Mouse (Mus musculus) right cerebral cortex, postnatal 14 days (tissue): ENCODE measurements around the gene Eps8l2.
A peak's percentile ranks its signal among the peaks of the same experiment; 100 is the strongest.

ENCODE experiments used
- DNase-seq: peaks from one replicate; pipeline ENCODE4 v3.0.0; 2022

Gene Eps8l2

DNA sequence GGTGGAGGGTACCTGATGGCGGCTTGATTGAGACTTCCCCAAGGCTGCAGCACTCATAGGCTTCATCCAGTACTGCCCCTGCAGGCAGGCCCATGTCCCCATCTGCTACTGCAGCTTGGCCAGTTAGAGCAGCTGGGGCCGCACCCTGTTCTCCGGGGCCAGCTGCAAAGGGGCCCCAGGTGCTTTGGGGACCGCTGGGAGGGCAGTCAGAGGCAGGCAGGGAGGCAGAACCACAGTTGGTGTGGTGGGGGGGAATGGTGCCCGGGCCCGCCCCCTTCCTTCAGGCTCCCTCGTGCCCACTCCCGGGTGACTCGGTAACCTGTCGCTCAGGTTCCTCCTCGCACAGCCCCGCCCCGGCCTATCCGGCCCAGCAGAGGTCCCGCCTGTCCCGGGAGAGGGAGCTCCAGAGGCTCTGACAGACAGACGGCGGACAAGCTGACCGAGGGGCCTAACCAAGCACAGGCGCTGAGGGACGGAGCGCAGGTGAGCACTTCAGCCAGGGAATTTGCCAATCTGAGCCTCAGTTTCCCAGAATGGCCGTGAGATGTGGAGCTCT, at the start of gene Eps8l2:
TSS of gene Eps8l2 (plus strand) at position 305 of the 556 bp plus-strand sequence.
- no peak for DNase-seq

DNA sequence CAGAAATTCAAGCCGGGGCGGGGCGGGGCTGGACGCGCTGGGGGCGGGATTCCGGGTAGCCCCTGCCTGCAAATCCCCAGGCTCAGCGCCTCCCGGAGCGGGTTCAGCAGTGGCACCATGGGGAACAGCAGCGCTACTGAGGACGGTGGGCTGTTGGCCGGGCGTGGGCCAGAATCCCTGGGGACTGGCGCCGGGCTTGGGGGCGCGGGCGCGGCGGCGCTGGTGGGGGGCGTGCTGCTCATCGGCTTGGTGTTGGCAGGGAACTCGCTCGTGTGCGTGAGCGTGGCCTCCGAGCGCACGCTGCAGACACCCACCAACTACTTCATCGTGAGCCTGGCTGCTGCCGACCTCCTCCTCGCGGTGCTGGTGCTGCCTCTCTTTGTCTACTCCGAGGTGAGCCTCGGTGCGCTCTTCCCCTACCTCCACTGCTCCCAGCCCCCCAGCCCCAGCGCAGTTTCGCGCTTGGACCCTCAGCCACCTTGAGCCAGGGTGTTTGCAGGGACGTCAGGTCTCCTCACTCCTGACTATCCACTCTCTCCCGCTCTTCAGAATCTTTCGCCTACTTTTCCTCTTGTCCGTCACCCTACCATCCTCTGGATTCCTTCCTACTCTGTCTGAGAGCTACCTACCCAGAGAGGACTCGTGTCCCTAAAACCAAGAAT, 46.6 kb upstream of the Eps8l2 start, which contains the start of gene Drd4:
TSS of gene Drd4 (plus strand) at position 86 of the 662 bp plus-strand sequence.
- peak; percentile 34 for DNase-seq

DNA sequence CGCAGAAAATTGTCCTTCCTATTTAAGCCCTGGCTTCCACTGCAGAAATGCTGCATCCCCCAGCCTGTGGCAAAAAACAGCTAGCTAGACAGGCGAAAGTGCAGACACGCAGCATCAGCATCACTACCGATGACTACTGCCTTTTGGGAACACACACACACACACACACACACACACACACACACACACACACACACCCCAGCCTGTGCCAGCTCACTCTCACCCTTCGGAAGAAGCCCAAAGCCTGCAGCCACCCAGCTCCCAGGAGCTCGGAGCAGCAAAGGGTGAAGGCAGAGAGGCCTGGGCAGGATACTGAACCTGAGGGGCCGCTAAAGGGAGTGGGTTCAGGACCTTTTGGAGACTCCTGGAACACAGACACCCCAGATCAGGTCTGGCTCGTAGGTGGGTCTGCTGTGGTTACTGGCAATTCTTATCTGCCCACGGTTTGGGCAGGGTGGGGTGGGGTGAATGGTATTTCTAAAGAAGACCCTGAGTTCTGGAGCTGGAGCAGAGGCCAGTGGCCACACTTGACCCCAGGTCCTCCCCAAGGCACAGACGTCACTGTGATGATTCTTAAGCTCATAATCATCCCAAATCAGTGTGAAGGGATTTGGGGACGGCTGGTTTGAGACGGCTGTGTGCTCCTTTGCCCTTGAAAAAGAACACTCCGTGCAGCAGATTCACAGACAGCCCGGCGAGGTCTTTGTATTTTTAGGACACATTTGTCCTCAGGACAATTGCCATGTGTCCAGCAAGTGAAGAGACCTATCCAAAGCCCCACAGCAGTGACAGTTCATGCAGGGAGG, 45.9 kb upstream of the Eps8l2 start:
- peak; percentile 30 for DNase-seq

DNA sequence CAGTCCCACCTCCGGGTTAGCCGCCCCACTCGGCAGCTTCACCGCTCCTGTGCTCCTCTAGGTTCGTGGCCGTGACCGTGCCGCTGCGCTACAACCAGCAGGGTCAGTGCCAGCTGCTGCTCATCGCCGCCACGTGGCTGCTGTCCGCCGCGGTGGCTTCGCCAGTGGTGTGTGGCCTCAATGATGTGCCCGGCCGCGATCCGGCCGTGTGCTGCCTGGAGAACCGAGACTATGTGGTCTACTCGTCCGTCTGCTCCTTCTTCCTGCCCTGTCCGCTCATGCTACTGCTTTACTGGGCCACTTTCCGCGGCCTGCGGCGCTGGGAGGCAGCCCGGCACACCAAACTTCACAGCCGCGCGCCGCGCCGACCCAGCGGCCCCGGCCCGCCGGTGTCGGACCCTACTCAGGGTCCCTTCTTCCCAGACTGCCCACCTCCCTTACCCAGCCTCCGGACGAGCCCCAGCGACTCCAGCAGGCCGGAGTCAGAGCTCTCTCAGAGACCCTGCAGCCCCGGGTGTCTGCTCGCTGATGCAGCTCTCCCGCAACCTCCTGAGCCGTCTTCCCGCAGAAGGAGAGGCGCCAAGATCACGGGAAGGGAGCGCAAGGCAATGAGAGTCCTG, 44.7 kb upstream of the Eps8l2 start:
- DNase-seq: peak; percentile 25

DNA sequence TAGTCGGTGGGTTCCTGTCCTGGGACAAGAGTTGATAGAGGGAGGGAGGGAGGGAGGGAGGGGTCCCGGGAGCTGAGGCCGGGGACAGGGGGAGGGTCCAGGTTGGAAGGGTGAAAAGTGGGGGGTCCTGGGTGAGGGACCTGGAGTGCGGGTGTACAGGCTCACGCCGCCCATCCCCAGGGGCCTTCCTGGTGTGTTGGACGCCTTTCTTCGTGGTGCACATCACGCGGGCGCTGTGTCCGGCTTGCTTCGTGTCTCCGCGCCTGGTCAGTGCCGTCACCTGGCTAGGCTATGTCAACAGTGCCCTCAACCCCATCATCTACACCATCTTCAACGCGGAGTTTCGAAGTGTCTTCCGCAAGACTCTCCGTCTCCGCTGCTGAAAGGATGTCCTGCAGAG, 44.2 kb upstream of the Eps8l2 start:
- DNase-seq: no peak

DNA sequence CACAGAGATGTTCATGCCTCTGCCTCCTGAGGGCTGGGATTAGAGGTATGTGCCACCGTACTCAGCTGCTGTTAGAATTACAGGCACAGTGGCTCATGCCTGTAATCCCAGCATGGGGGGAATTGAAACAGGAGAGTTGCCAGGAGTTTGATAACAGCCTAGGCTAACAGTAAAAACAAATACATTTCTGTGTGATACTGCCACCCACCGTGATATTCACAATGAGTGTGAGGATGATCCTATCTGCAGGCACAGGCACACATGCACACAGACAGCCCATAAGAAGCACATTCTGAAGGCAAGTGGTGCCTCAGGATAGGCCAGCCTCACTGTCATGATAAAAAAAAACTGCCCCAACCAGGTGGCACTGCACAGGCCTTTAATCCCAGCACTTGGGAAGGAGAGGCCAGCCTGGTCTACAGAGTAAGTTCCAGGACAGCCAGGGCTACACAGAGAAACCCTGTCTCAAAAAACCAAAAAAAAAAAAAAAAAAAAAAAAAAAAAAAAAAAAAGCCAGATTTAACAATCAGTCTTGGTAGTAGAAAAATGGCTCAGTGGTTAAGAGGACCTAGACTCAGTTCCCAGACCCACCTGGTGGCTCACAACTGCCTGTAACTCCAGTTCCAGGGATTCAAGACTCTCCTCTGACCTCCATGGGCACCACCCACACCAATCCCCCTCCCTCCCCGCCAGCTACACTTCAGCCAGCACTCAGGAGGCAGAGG, 40.6 kb upstream of the Eps8l2 start:
- DNase-seq: no peak

DNA sequence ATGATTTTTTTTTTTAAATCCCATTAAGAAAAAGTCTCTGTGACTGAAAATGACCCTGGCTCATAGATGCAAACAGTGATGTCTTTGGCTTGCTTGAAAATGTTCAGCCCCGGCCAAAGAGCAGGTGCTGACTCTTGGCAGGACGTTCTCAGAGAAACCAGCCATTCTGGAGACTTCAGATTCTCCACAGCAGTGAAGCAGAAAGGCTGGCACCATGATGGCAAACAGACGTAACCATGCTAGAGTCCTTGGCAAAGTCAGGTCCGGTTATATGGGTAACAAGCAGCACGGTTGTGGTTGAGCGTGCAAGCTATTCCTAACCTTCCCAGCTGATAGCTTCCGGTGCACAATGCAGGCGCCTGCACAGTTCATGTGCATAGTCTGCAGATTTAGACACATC, 39.5 kb upstream of the Eps8l2 start:
- no peak for DNase-seq

DNA sequence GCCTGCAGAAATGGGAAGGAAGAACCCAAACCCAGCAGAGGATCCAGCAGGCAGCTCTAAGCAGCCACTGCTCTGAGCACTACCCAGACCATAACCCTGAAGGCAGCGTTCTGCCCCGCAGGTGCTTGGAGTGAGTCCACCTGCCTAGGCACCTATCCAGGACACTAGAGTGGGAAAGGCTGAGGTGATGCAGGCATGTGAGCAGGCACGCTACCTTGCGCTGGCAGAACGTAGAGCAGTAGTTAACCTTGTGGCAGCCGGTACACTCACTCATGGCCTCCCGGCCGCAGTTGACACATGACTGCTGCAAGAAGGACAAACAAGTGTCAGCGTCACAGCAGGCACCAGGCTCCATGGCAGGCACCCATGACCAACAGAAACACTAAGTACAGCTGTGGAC, 37.3 kb upstream of the Eps8l2 start:
- no peak for DNase-seq

DNA sequence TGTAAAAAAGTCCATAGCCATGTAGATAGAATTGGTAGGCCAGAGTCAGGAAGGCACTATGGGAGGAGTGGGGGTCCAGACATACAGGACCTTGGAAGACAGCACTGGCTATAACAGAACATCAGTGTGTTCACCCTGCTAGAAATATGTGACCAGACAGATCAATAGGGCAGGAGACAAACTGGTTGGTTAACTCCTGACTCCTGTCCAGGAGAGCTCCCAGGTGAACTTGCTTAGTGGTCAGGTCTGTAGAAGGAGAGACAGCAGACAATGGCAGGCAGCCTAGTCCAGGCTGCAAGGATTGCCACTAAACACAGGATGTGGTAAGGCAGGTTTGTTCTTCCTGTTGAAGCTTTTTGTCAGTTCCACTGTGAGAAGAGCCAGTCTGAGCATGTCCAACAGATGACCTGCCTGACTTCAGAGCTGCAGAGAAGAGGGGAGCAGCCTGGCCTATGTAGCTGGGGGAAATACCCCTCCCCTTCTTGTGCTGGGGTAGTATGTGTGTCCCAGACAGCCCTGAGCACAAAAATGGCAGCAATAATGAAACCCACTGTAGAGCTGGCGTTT, 35.9 kb upstream of the Eps8l2 start:
- no peak for DNase-seq

DNA sequence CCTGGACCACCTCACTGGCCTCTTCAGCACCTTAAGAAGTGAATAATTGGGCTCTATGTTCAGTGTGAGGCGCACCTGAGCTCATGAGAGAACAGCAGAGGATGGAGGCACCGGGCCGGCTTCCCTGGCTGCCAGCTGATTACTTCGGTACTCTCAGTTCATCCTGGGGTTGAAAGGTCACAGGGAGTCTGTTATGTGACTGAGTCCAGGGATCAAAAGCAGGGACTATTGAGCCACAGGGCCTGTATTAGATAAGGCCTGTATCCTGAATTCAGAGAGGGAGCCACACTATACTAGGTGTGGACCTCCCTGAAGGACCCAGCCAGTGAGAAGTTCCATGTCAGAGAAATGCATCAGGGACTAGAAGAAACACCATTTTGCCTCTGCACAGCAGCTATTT, 34.1 kb upstream of the Eps8l2 start:
- no peak for DNase-seq

DNA sequence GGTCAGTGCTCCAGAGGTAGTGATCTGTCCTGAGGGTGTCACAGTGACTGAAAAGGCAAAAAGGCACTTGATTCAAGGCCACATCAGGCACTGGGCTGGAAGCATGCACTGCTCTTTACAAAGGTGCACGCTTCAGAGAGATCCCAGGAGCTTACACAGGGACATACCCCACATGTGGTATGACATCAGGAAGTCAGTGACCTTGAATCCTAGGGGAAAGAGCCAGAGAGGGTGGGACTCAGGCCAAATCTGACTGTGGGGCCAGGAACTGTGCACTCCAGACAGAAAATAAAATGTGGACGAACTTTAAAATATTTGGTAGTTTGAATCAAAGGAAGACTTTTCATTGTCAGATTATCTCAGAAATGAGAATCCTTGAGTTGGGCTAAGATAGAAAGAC, 24.3 kb upstream of the Eps8l2 start:
- no peak for DNase-seq

DNA sequence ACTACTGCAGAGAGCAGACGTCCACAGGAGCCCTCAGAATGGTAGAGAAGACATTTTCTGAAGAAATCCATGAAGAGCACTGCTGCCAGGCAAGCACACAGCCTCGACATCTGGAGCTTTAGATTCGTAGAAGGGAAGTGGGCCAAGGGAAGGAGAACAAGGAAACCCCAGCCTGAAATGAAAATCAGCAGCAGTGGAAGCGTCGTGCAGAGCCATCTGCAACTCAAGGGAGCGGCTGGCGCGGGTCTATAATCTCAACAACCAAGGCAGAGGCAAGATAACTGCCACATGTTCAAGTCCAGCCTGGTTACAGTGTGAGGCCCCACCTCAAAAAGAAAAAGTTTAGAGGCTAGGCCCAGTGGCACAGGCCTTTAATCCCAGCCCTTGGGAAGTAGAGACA, 23.6 kb upstream of the Eps8l2 start:
- DNase-seq: peak; percentile 66

DNA sequence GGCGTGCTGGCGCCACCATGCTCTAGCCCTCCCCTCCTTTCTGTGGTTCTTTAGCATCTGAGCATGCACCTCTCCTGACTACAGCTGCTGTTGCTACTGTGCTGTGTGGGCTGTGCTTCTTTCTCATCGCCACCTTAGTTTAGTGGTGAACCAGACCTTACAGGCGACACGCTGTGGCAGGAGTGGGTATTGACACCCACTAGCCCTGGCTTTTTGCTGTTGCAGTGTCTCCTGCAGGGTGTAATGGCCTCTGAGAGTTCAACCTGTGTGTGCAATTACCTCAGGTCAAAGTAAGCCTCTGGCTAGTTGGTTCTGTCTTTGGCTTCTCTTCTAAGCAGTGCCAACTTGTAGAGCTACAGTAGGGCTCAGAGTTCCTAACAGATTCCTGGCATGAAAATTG, 22.7 kb upstream of the Eps8l2 start:
- no peak for DNase-seq

DNA sequence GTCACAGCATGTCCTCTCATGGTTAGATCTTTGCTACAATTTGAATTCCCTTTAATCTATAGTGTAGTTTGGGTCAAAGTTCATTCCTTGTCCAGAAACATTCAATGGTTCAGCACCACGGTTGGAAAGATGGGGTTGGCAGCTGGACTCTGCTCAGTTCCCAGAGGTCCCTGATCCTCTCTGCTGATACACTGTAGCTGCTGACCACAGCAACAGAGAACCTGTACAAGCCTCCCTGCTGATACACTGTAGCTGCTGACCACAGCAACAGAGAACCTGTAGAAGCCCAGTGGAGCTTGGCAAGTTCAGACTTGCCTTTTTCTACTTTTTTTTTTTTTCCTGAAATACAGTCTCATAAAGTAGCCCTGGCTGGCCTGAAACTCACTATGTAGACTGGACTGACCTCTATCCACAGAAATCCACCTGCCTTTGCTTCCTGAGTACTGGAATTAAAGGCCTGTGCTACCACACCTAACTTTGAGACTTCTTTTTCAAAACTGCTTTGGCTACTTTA, 21.0 kb upstream of the Eps8l2 start:
- no peak for DNase-seq

DNA sequence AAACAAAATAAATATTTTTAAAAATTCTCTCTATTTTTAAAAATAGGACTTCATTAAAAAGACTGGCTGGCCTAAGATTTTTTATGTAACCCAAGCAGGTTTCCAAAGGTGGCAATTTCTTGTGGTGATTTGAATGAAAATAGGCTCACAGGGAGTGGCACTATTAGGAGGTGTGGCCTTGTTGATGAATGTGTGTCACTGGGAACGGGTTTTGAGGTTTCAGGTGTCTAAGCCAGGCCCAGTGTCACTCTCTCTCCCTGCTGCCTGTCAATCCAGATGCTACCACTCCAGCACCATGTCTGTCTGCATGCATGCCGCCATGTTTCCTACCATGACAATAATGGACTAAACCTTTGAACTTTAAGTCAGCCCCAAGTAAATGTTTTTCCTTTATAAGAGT, 19.2 kb upstream of the Eps8l2 start:
- DNase-seq: no peak

DNA sequence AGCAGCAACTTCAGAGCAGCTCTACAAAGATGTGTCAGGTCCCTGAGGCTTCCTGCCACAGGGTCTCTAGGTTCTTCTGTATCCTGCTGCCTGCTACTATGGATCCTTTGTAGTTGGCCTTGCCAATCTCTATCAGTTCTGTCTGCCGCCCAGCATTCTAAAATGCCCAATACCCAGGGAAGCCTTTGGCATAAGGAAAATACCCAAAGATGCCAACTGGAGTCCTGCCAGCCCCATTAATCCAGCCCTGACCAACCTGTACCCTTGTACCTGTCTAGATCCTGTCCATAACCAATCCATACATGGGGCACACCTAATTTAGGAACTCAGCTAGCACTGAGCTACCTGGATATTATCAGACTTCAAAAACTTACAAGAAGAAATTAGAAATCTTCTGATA, 14.0 kb upstream of the Eps8l2 start:
- DNase-seq: no peak

DNA sequence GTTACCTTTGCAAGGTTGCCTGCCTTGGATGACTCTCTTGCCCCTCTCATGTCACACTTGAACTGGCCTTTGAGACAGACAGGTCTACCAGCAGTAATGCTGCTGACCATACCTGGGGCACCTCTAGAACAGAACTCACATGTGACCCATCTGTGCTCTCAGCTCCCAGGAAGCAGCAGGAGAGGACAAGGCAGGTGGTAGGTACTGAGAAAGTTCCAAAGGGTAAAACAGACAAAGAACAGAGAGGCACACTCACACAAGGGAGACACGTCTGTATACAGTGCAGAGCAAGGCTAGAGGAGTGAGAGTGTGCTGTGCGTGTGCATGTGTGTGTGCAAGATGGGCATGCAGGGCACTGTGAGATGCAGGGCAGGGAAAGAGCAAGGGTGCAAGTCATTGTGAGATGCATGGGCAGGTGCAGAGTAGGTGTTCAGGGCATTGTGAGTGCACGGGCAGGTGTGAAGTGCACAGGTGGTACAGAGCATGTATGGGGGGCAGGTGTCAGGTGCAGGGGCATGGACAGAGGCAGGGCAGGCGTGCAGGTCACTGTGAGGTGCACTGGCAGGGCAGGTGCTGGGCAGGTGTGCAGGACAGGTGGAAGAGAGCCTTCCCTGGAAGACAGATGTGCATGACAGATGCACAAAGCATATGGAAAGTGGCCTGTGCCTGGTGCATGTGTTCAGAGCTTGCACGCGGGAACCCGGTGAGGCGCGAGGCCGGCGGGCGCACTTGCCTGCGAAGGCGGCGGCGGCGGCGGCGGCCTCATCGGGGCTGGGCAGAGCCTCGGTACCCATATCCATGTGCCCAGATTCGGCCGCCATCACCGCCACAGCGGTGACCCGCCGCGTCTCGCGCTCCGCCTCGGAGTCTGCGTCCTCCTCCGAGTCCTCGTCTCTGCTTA, 11.9 kb upstream of the Eps8l2 start:
- DNase-seq: no peak

DNA sequence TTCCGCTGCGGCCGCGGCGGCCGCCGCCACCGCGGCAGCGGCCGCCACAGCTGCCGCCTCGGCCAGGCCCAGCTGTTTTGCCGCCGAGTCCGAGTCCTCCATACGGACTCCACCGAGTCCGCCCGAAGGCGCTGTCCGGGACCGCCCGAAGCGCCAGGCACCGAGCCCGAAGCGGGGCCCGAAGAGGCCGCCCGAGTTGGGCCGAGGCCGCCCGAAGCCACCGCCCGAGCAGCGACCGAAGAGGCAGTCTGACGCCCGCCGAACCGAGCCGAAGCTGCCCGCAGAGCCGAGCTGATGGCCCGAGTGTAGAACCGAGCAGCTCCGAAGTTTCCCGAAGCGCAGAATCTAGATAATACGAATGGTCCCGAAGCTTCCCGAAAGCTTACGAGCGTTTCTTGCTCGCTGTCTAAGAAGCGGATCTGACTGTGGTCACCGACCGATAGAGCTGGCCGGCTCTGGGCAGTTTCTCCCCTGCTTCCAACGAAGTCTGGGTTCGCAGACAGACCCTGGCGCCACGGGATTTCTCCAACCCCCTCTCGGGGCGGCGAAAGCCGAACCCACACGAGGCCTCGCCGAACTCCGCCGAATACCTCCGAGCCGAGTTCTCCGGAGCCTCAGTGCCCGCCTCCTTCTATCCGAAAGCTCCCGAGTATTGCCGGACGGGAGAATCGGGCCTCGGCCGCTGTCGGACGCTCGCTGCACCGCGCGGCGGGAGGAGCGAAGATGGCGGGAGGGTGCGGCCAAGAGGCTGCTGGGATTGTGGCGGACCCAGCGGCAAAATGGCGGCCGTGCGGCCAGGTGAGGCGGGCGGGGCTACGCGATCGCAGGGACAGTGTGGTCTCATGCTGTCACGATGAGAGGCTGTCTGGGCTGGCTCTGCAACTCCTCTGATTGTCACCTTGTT, 11.0 kb upstream of the Eps8l2 start, which contains the start of the genes Deaf1 and Tmem80:
TSS of gene Deaf1 (minus strand) at position 222 of the 904 bp plus-strand sequence.
TSS of gene Tmem80 (plus strand) at position 271 of the 904 bp plus-strand sequence.
- DNase-seq: peak; percentile 100

DNA sequence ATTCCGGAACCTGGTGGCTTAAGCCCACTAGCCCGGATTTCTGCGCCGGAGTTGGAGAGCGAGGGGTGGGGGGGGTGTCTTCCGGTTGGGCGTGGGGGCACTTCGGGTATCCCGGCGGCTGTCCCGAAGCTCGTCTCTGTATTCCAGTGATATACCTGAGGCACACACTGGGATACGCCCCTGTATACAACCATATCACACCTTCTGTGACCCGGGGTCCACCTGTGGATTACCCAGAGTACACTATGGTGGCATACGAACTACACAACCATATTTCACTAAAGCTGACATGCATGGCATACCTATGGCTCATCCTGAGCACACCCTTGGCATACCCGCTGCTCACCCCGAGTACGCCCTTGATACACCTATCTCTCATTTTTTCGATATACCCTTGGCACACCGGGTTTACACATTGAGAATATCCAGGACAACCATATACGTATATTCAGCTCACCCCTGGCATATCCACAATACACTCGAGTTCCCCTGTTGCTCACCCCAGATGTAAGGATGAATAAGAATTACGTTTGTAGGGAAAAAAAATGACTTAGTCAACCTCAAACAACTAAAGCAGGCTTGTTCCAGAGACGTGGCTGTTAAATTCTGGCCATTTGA, 10.2 kb upstream of the Eps8l2 start:
- no peak for DNase-seq

DNA sequence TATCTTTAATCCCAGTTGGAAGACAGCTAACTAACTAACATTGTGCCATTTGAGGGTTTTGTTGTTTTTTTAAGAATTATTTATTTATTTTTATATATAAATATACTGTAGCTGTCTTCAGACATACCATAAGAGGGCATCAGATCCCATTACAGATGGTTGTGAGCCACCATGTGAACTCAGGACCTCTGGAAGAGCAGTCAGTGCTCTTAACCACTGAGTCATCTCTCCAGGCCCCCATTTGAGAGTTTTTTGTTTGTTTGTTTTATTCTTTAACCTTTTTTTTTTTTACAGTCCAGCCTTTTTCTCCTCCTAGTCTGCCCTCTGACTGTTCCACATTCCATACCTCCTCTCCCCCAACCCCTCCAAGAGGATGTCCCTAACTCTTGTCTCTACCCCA, 8.0 kb upstream of the Eps8l2 start:
- DNase-seq: no peak
